Mouse (Mus musculus): ENCODE results near the gene Hmg20a.

- no peak for TF ChIP-seq CTCF (IDR thresholded peaks at IDR 0.05; ENCODE audit: low read depth)
- no peak for TF ChIP-seq EP300 (optimal IDR thresholded peaks at IDR 0.05)
These were observed 89.3 kb downstream of the Hmg20a start for GRCm38 (mm10) chr9:56507682-56508061.

Data from stomach, postnatal 0 days (tissue).